Mouse (Mus musculus) CD4-positive, CD25-positive, alpha-beta regulatory T cell, adult 4 months (primary cell): Measurements from ENCODE around the gene Tigd4. TPM values are rescaled to one million over a fixed set of nuclear protein-coding genes. Genes with fewer than 3 reads are reported as not detected.
"Not testable (repeated sequence)": the region's sequence is repeated elsewhere in the genome, so short reads cannot be mapped to it uniquely, and the experiment has no call there.

ENCODE experiments used
- ATAC-seq: one replicate; pipeline ENCODE4 v1.8.0; 2017
- polyA plus RNA-seq, 2 experiments: library from polyadenylated mRNA; unstranded; fragments of 100-300 nt; shearing (Covaris generic); gene quantifications; one replicate each; pipeline ENCODE4 v1.2.1; 2017

Tigd4 gene
- not detected for polyA plus RNA-seq

GRCm38 (mm10) chr3:84593274-84593673 is at the start of gene Tigd4:
TSS of gene Tigd4 (plus strand) at chr3:84593574.
- ATAC-seq: no peak

GRCm38 (mm10) chr3:84547177-84547576 is 46.2 kb upstream of the Tigd4 start:
- ATAC-seq: peak; percentile 74

GRCm38 (mm10) chr3:84555780-84556179 is 37.6 kb upstream of the Tigd4 start:
- ATAC-seq: no peak

DNA sequence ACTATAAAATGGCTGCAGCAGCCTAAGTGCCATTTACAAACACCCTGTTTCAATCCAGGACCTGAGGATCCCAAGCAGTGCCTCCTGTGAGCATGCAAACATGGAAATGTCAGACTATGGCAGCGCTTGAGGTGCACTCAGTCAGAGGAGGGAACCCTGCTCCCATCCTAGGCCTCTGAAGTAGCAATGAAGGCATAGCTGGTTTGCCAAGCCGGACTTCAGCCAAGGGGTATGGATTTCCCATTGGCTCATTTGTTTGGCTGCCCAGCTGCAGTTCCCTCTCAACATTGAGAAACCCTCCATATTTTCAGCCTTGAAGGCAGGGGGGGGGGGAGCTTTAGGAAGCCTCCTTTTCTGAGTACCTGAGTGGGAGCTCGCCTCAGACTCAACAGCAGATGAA is 35.1 kb upstream of the Tigd4 start:
- no peak for ATAC-seq

- not testable (repeated sequence) for ATAC-seq
Measured at GRCm38 (mm10) chr3:84562911-84563310, 30.5 kb upstream of the Tigd4 start.

- ATAC-seq: no peak
Measured at GRCm38 (mm10) chr3:84563415-84563814, 30.0 kb upstream of the Tigd4 start.

- ATAC-seq: no peak
Measured at GRCm38 (mm10) chr3:84568540-84568939, 24.8 kb upstream of the Tigd4 start.

- ATAC-seq: peak; percentile 75
Measured at GRCm38 (mm10) chr3:84569587-84569986, 23.8 kb upstream of the Tigd4 start.

DNA sequence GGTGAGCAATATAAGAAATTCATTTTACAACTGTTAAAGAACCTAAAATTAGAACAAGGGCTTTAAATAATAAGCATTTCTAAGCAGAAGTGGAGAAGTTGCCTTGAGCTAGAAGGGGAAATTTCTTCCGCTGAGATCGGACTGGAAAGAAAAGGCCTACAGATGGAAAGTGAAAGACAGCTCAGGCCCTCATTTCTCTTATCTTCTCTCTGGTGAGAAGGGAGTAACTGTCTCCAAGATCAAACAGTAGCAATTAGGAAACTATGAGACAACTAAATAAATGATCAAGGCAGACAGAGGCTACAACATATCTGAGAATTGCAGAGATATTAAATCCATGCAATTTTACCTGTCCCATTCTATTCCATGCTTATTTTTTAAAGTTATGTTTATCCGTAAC is 22.9 kb upstream of the Tigd4 start:
- ATAC-seq: peak; percentile 82

DNA sequence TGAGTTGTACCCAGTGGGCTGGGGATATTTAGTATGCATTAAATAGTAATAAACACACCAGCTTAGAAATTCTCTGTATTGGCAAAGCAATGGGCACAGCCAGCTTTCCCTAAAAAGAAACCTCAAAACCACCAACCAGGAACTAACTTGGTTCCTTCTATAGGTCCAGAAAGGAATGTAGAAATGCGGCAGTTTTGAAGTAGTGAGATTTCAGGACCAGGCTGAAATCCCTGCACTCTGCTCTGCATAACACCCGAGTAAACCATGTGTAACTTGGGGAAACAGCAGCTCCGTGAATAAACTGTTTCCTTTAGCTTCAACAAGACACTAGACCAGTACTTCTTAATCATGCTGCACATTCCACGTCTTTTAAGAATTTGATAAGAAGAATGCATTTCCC is 12.7 kb upstream of the Tigd4 start:
- ATAC-seq: no peak

GRCm38 (mm10) chr3:84581696-84582022 is 11.7 kb upstream of the Tigd4 start:
- ATAC-seq: peak; percentile 13

GRCm38 (mm10) chr3:84582023-84582912 is 11.1 kb upstream of the Tigd4 start, which contains the start of gene Arfip1:
TSS of gene Arfip1 (minus strand) at chr3:84582625.
- ATAC-seq: peak; percentile 89

GRCm38 (mm10) chr3:84582913-84583276 is 10.5 kb upstream of the Tigd4 start:
- ATAC-seq: peak; percentile 37

- ATAC-seq: no peak
Measured at GRCm38 (mm10) chr3:84586736-84587135, 6.6 kb upstream of the Tigd4 start.

DNA sequence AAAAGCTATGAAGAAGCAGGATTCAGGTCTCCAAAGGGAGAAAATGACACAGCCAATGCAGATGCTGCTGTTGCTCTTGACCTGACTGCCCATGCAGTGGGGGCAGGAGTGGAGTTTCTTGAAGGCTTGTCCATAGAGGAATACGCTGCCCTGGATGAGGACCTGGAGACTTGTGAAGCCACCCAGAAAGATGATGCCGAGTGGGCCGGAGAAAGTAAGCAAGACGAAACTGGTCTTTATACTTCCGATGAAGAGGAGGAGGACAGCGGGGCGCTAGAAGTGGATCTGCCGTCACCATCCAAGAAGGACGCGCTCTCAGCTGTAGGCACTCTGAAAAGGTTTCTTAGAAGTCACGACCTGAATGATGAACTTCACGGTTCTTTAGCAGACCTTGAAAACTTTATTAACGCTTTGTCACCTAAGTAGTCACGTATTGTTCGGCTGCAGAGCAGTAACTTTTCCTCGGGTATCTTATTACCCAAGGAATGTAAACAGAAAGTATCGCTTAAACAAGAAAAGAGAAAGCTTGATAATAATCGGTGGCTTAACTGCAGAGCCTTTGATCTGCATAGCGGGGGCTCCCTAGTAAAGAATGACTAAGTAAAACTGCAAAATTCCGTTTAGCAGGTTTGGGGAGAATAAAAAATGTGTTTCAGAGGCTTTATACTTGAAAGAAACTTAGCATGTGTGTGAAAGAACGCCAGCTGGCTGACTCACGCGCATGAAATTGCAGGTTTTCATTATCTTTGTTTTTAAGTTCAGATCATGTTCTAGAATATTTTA is 1.7 kb downstream of the Tigd4 start:
- peak; percentile 54 for ATAC-seq

GRCm38 (mm10) chr3:84595677-84596234 is 2.4 kb downstream of the Tigd4 start:
- no peak for ATAC-seq

DNA sequence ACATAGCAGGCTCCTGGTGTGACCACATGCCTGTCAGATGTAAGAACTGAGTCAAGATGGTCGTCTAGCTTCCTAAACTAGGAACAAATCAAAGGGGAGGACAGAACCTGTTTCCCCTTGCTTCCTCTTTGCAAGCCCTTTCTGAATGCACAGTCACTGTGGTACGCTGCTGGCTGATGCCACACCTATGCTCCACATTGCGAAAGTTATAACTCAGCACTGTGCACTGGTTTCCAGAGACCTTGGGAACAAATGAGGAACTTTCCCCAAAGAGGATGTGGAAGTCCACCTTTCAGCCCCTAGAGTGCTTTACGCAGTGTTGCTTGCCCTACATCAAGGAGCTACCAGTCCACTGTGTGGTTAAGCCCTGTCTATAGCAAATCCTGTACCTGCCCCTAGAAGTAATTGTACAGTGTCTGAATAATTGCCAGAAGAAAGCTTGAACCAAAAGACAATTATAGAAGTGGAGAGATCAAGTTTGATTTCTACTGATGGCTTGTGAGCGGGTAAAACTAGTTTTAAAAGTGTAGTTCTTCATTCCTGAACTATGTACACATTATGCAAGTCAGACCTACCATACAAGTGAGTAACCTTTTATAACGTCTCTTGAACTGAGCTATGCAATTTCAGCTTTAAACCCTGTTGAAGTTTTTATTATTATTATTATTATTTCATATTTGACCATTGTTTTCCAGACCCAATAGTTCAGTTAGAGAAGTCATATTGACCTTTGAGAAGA is 4.8 kb downstream of the Tigd4 start:
- ATAC-seq: no peak

- no peak for ATAC-seq
Measured at GRCm38 (mm10) chr3:84598756-84599155, 5.4 kb downstream of the Tigd4 start.

- no peak for ATAC-seq
Measured at GRCm38 (mm10) chr3:84601870-84602495, 8.6 kb downstream of the Tigd4 start.

DNA sequence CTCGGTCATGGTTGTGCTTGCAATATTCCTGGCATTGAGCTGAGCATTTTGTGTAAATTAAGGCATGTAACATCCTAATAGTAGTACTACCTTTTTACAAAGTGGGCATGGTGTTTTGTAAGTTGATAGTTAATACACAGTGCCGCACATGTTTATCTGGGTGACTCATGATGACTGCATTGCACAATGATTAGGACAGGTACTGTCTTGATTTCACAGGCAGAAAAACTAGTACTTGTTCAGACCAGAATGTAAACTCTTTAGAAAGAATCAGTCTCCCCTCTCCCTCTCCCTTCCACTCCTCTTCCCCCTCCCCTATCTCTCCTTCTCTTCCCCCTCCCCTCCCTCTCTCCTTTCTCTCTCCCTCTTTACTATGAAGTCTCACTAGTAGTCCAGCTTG is 9.4 kb downstream of the Tigd4 start:
- ATAC-seq: no peak

GRCm38 (mm10) chr3:84603212-84603611 is 9.8 kb downstream of the Tigd4 start:
- ATAC-seq: no peak

GRCm38 (mm10) chr3:84610183-84610710 is 16.9 kb downstream of the Tigd4 start:
- ATAC-seq: no peak
